Mouse (Mus musculus) retina, adult 2 months (tissue): ENCODE data around the gene Tmem132c.

Source experiments
- DNase-seq: peaks from one replicate; pipeline ENCODE4 v3.0.0-alpha.2; 2012; ENCODE audit warnings: low read depth, low spot score

The Tmem132c gene

GRCm38 (mm10) chr5:127484813-127485486 is 243.3 kb downstream of the Tmem132c start:
- no peak for DNase-seq

GRCm38 (mm10) chr5:127487190-127487589 is 245.6 kb downstream of the Tmem132c start:
- no peak for DNase-seq

GRCm38 (mm10) chr5:127488666-127489065 is 247.1 kb downstream of the Tmem132c start:
- DNase-seq: no peak

GRCm38 (mm10) chr5:127491724-127492123 is 250.1 kb downstream of the Tmem132c start:
- no peak for DNase-seq

GRCm38 (mm10) chr5:127496895-127497294 is 255.3 kb downstream of the Tmem132c start:
- DNase-seq: no peak

GRCm38 (mm10) chr5:127499151-127499827 is 257.7 kb downstream of the Tmem132c start:
- no peak for DNase-seq

- DNase-seq: no peak
Observed at GRCm38 (mm10) chr5:127502838-127503237, 261.2 kb downstream of the Tmem132c start.

- DNase-seq: no peak
Observed at GRCm38 (mm10) chr5:127505697-127506096, 264.1 kb downstream of the Tmem132c start.

- DNase-seq: no peak
Observed at GRCm38 (mm10) chr5:127511653-127512052, 270.0 kb downstream of the Tmem132c start.

- DNase-seq: peak; percentile 9
Observed at GRCm38 (mm10) chr5:127515960-127516359, 274.4 kb downstream of the Tmem132c start.

- no peak for DNase-seq
Observed at GRCm38 (mm10) chr5:127522744-127523476, 281.3 kb downstream of the Tmem132c start.

- DNase-seq: no peak
Observed at GRCm38 (mm10) chr5:127527344-127527974, 285.9 kb downstream of the Tmem132c start.

- DNase-seq: no peak
Observed at GRCm38 (mm10) chr5:127537508-127537907, 295.9 kb downstream of the Tmem132c start.

- no peak for DNase-seq
Observed at GRCm38 (mm10) chr5:127546585-127546991, 305.0 kb downstream of the Tmem132c start.

GRCm38 (mm10) chr5:127548136-127548535 is 306.5 kb downstream of the Tmem132c start:
- DNase-seq: no peak

- DNase-seq: no peak
Observed at GRCm38 (mm10) chr5:127561086-127561485, 319.5 kb downstream of the Tmem132c start.

- DNase-seq: no peak
Observed at GRCm38 (mm10) chr5:127567165-127567741, 325.6 kb downstream of the Tmem132c start.

- no peak for DNase-seq
Observed at GRCm38 (mm10) chr5:127577419-127577818, 335.8 kb downstream of the Tmem132c start.

GRCm38 (mm10) chr5:127583658-127584057 is 342.1 kb downstream of the Tmem132c start:
- no peak for DNase-seq

- DNase-seq: no peak
Observed at GRCm38 (mm10) chr5:127587854-127588253, 346.2 kb downstream of the Tmem132c start.

GRCm38 (mm10) chr5:127592406-127592805 is 350.8 kb downstream of the Tmem132c start:
- no peak for DNase-seq

GRCm38 (mm10) chr5:127592854-127593253 is 351.2 kb downstream of the Tmem132c start:
- DNase-seq: no peak
